Comparison of ENCODE assay signal across 10 mouse cellular contexts in genomic region chr6:29444773-29445172, GRCm38 (mm10). TPM values are rescaled to one million over a fixed set of nuclear protein-coding genes. Genes with fewer than 3 reads are reported as not detected.
DNase-seq lines count a peak whose midpoint lies in the region; ATAC-seq and TF ChIP-seq lines count a peak whose summit lies in the region.
"Had no signal": no experiment of that assay in that cellular context is flagged by ENCODE, and none has a peak within 500 bp of the region (broad histone marks: within the 10 kb centered on the region; RNA-seq: fewer than 3 reads in every experiment).

No protein-coding gene starts in this region.

- DNase-seq in heart, postnatal 0 days (ENCODE audit: low spot score) = peak; percentile 30
- DNase-seq in heart, adult 8-10 months (ENCODE audit: low spot score) = no peak
- DNase-seq in 3T3-L1 (ENCODE audit: low read depth, low spot score) = peak; percentile 82
- peak; percentile 68 for DNase-seq in embryo, embryonic 10 days (ENCODE audit: low spot score)
- peak; percentile 55 for DNase-seq in lung, postnatal 10 days
- DNase-seq in right cerebral cortex, postnatal 25 days = no peak
- DNase-seq in urinary bladder, postnatal 10 days (ENCODE audit: low spot score) = no peak

- no peaks in the 10 kb centered on the region for H3K27me3 ChIP-seq in heart, postnatal 0 days (ENCODE audit: control insufficient read depth, insufficient read depth, low read length)
- no peaks in the 10 kb centered on the region for H3K27me3 ChIP-seq in ES-Bruce4 (ENCODE audit: control insufficient read depth, insufficient read depth, low read length, poor library complexity, severe bottlenecking)
- H3K27me3 ChIP-seq: embryonic facial prominence, embryonic 12.5 days; limb, embryonic 15.5 days had no signal

- WGBS in heart, postnatal 0 days = 57% methylated on average over 11 of the region's 11 CpGs

- H3K36me3 ChIP-seq in heart, postnatal 0 days (replicated peaks; ENCODE audit: control insufficient read depth, insufficient read depth, low read length) = peaks cover 99% of the 10 kb centered on the region
- no peaks in the 10 kb centered on the region for H3K36me3 ChIP-seq in ES-Bruce4 (ENCODE audit: control insufficient read depth, insufficient read depth, low read length, poor library complexity, severe bottlenecking)

- no peak for TF ChIP-seq POLR2A in ES-Bruce4 (IDR thresholded peaks at IDR 0.05; ENCODE audit: insufficient read depth, low read length)

- TF ChIP-seq EP300 in heart, postnatal 0 days (IDR thresholded peaks at IDR 0.05; ENCODE audit: low read depth) = no peak
- TF ChIP-seq EP300 in ES-Bruce4 (IDR thresholded peaks at IDR 0.05; ENCODE audit: insufficient read depth, low read depth, low read length) = no peak

- H3K4me1 ChIP-seq in heart, postnatal 0 days (ENCODE audit: control insufficient read depth, insufficient read depth) = no peaks in the 10 kb centered on the region
- no peaks in the 10 kb centered on the region for H3K4me1 ChIP-seq in ES-Bruce4 (ENCODE audit: control insufficient read depth, insufficient read depth, low read length)
- H3K4me1 ChIP-seq: embryonic facial prominence, embryonic 12.5 days; limb, embryonic 15.5 days had no signal

- H3K9ac ChIP-seq in heart, postnatal 0 days (replicated peaks; ENCODE audit: low read depth, low read length) = no peak overlapping the region
- H3K9ac ChIP-seq in ES-Bruce4 (ENCODE audit: low read depth, poor library complexity, severe bottlenecking) = no peak overlapping the region
- H3K9ac ChIP-seq: embryonic facial prominence, embryonic 12.5 days; limb, embryonic 15.5 days had no signal

- no peak overlapping the region for H3K4me2 ChIP-seq in heart, postnatal 0 days (ENCODE audit: low read depth, low read length)
- H3K4me2 ChIP-seq: embryonic facial prominence, embryonic 12.5 days; limb, embryonic 15.5 days had no signal

- peak; percentile 70 for TF ChIP-seq CTCF in heart, postnatal 0 days (IDR thresholded peaks at IDR 0.05; ENCODE audit: low read depth)
- TF ChIP-seq CTCF in ES-Bruce4 (IDR thresholded peaks at IDR 0.05; ENCODE audit: low read depth, low read length) = peak; percentile 90

- no peak overlapping the region for H3K27ac ChIP-seq in heart, postnatal 0 days (ENCODE audit: low read depth)
- no peak overlapping the region for H3K27ac ChIP-seq in ES-Bruce4 (ENCODE audit: insufficient read depth, low read length)
- H3K27ac ChIP-seq: embryonic facial prominence, embryonic 12.5 days; limb, embryonic 15.5 days had no signal

- no peaks in the 10 kb centered on the region for H3K9me3 ChIP-seq in heart, postnatal 0 days (replicated peaks; ENCODE audit: control insufficient read depth, low read length)
- no peaks in the 10 kb centered on the region for H3K9me3 ChIP-seq in ES-Bruce4 (replicated peaks; ENCODE audit: control insufficient read depth, insufficient read depth, low read length, poor library complexity, severe bottlenecking)
- H3K9me3 ChIP-seq: embryonic facial prominence, embryonic 12.5 days; limb, embryonic 15.5 days had no signal

- no peak overlapping the region for H3K4me3 ChIP-seq in heart, postnatal 0 days (ENCODE audit: low read depth, low read length)
- no peak overlapping the region for H3K4me3 ChIP-seq in ES-Bruce4 (ENCODE audit: low read depth, low read length)
- H3K4me3 ChIP-seq: embryonic facial prominence, embryonic 12.5 days; limb, embryonic 15.5 days had no signal

- ATAC-seq in heart, postnatal 0 days (ENCODE audit: insufficient read depth, low read depth) = peak; percentile 43; the same call in 1 of the 2 replicates

RNA-seq across cellular contexts. Expression of gene Flnc, which starts 11.7 kb away (rescaled TPM):
- 241 and 301 TPM in 2 replicates for total RNA-seq in heart, postnatal 0 days (2014; rRNA removed; ENCODE audit: low replicate concordance)
- 18.5 and 24.3 TPM in 2 replicates for polyA plus RNA-seq in heart, postnatal 0 days (2015; fragmentation: Nextera tagmentation; extraction: Ambion mirVana)
- 100 to 1,000 TPM; 195 to 305 (median 272) TPM for total RNA-seq in heart, adult 8-10 months (2022)
- polyA plus RNA-seq in ES-Bruce4 (2011; ENCODE audit: insufficient read depth, insufficient read length, low read depth, missing spikeins) = 37.2 and 39.8 TPM in 2 replicates

RNA-seq across cellular contexts. Expression of gene Atp6v1f, which starts 22.7 kb away (rescaled TPM):
- total RNA-seq in heart, postnatal 0 days (2014; rRNA removed; ENCODE audit: low replicate concordance) = 162 and 247 TPM in 2 replicates
- 228 and 238 TPM in 2 replicates for polyA plus RNA-seq in heart, postnatal 0 days (2015; fragmentation: Nextera tagmentation; extraction: Ambion mirVana)
- 100 to 1,000 TPM; 128 to 134 (median 131) TPM for total RNA-seq in heart, adult 8-10 months (2022)
- polyA plus RNA-seq in ES-Bruce4 (2011; ENCODE audit: insufficient read depth, insufficient read length, low read depth, missing spikeins) = 142 and 143 TPM in 2 replicates

RNA-seq across cellular contexts. Expression of gene Atp6v1fnb, which starts 26.5 kb away (rescaled TPM):
- total RNA-seq in heart, postnatal 0 days (2014; rRNA removed; ENCODE audit: low replicate concordance) = not detected in 2 replicates
- not detected in 2 replicates for polyA plus RNA-seq in heart, postnatal 0 days (2015; fragmentation: Nextera tagmentation; extraction: Ambion mirVana)
- not detected for total RNA-seq in heart, adult 8-10 months (2022)
- 0.90 and 1.0 TPM in 2 replicates for polyA plus RNA-seq in ES-Bruce4 (2011; ENCODE audit: insufficient read depth, insufficient read length, low read depth, missing spikeins)
- polyA plus RNA-seq: limb, embryonic 15.5 days had no signal

RNA-seq across cellular contexts. Expression of gene Ccdc136, which starts 48.7 kb away (rescaled TPM):
- 14.9 and 15.7 TPM in 2 replicates for total RNA-seq in heart, postnatal 0 days (2014; rRNA removed; ENCODE audit: low replicate concordance)
- 10.6 and 14.3 TPM in 2 replicates for polyA plus RNA-seq in heart, postnatal 0 days (2015; fragmentation: Nextera tagmentation; extraction: Ambion mirVana)
- 1 to 10 TPM; 1.1 to 2.9 (median 2.5) TPM for total RNA-seq in heart, adult 8-10 months (2022)
- 22.7 and 28.4 TPM in 2 replicates for polyA plus RNA-seq in ES-Bruce4 (2011; ENCODE audit: insufficient read depth, insufficient read length, low read depth, missing spikeins)

RNA-seq across cellular contexts. Expression of gene Opn1sw, which starts 56.5 kb away (rescaled TPM):
- total RNA-seq in heart, postnatal 0 days (2014; rRNA removed; ENCODE audit: low replicate concordance) = 15.1 TPM in 1 of 2 replicates, not detected in the other
- polyA plus RNA-seq in heart, postnatal 0 days (2015; fragmentation: Nextera tagmentation; extraction: Ambion mirVana) = 0.12 and 0.40 TPM in 2 replicates
- total RNA-seq in heart, adult 8-10 months (2022) = under 1 TPM in 2 of 4 experiments, not detected in 2; 0.22 to 0.79 TPM
- polyA plus RNA-seq in ES-Bruce4 (2011; ENCODE audit: insufficient read depth, insufficient read length, low read depth, missing spikeins) = not detected in 2 replicates

Comparison
In these comparisons a context has a peak if more than half of its experiments do, and no peak if none do; other contexts are left out.
1. DNase-seq: peak in heart, postnatal 0 days (single experiment), 3T3-L1 (single experiment), embryo, embryonic 10 days (single experiment) and lung, postnatal 10 days (single experiment); none in heart, adult 8-10 months (single experiment), right cerebral cortex, postnatal 25 days (single experiment) and urinary bladder, postnatal 10 days (single experiment).